Mouse (Mus musculus) G1E (cell line): ENCODE results near the gene Slc25a40.

Experiments used
- CTCF ChIP-seq: IDR thresholded peaks from 2 replicates; pipeline ENCODE4 v1.5.1; 2012; ENCODE audit warnings: low read depth, low read length, inconsistent platforms, mixed read lengths
- GATA1 ChIP-seq: IDR thresholded peaks from 2 replicates; pipeline ENCODE4 v1.6.1; 2012; ENCODE audit warnings: borderline replicate concordance, low read length, inconsistent platforms, mixed read lengths
- TAL1 ChIP-seq: conservative IDR thresholded peaks from 2 replicates; pipeline ENCODE4 v1.6.1; 2012; ENCODE audit warnings: low read depth, low read length, inconsistent platforms, mixed read lengths

DNA sequence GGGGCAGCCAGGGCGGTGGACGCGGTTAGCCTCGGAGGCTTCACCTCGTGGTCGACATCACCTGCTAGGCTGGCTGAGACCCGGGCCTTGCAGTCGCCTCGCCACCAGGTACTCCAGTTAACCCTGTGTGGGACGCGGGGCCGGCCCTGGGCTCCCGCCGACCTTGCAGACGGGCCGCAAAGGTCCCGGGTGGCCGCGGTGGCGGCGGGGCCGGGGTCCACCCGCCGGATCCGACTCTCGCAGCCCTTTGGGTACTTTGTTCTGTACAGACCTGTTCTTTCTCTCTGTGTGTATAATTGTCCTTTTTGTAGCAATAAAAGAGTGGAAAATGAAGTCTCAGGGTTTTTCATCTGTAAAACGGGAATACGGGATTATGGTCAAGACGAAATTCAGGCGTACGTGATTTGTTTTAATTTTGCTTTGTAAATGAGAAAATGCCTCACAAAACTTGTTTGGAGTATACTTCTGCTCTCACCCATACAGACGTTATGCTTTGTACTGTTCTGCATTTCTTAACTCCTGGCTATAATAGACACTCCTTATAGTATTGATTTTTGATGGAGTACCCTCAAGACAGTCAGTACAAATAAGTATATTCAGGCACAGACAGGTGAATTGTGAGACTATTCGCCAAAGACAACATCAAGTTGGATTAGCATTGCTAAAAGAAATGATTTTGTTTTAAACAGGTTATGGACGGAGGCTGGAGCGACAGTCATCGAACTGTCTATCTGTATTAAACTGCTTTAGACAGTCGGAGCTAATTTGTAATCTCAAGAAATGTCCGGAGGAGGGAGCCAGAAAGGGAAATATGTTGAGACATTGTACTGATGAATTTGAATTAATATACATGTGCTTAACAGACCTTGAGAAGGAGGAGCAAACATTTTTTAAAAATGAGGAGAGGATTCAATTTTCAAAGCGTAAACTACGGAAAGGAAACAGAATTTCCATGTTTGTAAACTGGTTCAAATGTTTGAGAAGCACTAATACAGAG lies 580 bp downstream of the Slc25a40 start:
- TF ChIP-seq CTCF (no peak), TAL1 (no peak), GATA1 (no peak)
